In the genomic region with DNA sequence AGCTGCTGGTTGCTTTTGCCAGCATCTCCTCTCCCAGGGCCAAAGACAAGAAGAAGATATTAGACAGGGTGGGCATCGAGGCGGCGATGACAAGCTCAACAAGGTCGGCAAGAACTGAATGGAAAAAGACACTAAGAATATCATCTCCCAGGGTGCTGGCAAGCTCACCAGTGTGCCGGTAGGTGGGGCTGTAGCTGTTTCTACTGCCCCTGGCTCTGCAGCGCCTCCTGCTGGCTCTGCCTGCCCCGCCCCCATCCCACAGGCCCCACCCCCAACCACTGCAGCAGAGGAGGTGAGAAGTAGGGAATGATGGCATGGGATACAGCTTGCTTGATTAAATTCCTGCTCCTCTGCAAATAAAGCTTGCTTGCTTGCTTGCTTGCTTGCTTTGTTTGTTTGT, we compare ENCODE assay signal across 7 mouse cellular contexts. TPM values are rescaled to one million over a fixed set of nuclear protein-coding genes. Genes with fewer than 3 reads are reported as not detected.
A peak's percentile ranks its signal among the peaks of the same experiment; 100 is the strongest.
DNase-seq lines count a peak whose midpoint lies in the region; ATAC-seq and TF ChIP-seq lines count a peak whose summit lies in the region.

No protein-coding gene starts in this region.

- peaks cover 57% of the 10 kb centered on the region for H3K4me1 ChIP-seq in E14TG2a.4 (replicated peaks; ENCODE audit: low read depth, low read length)
- no peaks in the 10 kb centered on the region for H3K4me1 ChIP-seq in lung, postnatal 0 days (ENCODE audit: insufficient read depth, low read depth, low read length)

- no peak overlapping the region for H3K27ac ChIP-seq in layer of hippocampus, adult 2 months
- no peak overlapping the region for H3K27ac ChIP-seq in lung, postnatal 0 days (ENCODE audit: low read length)

- H3K36me3 ChIP-seq in E14TG2a.4 (ENCODE audit: insufficient read depth, low read length): no peaks in the 10 kb centered on the region
- no peaks in the 10 kb centered on the region for H3K36me3 ChIP-seq in lung, postnatal 0 days (ENCODE audit: insufficient read depth, low read length)

- intact Hi-C loops in gastrocnemius, postnatal 14 days (cut with DNase I; ENCODE audit: low total_unique reads): no loop called here

- H3K4me3 ChIP-seq in layer of hippocampus, adult 2 months: no peak overlapping the region
- no peak overlapping the region for H3K4me3 ChIP-seq in E14TG2a.4 (replicated peaks; ENCODE audit: low read length)
- H3K4me3 ChIP-seq in lung, postnatal 0 days (ENCODE audit: low read depth, low read length): no peak overlapping the region

- WGBS in lung, postnatal 0 days: 29% methylated on average over 7 of the region's 7 CpGs

- TF ChIP-seq CTCF in layer of hippocampus, adult 2 months (conservative IDR thresholded peaks at IDR 0.05): peak; percentile 92
- TF ChIP-seq CTCF in E14TG2a.4 (conservative IDR thresholded peaks at IDR 0.05; ENCODE audit: low read length): peak; percentile 69
- TF ChIP-seq CTCF in lung, postnatal 0 days (IDR thresholded peaks at IDR 0.05): peak; percentile 73

- no peak overlapping the region for H3K4me2 ChIP-seq in lung, postnatal 0 days (replicated peaks; ENCODE audit: low read depth, low read length)

- TF ChIP-seq EP300 in lung, postnatal 0 days (IDR thresholded peaks at IDR 0.05): no peak

- no peaks in the 10 kb centered on the region for H3K9me3 ChIP-seq in E14TG2a.4 (ENCODE audit: low read length)
- H3K9me3 ChIP-seq in lung, postnatal 0 days (ENCODE audit: low read length): no peaks in the 10 kb centered on the region

- no peak; the same call in 1 of the 2 replicates for ATAC-seq in lung, postnatal 0 days

- DNase-seq in layer of hippocampus, adult 2 months (ENCODE audit: low spot score in 2 of 2): peak in 1 of 2 experiments; percentile 54
- DNase-seq in layer of hippocampus, postnatal 36 days: no peak
- DNase-seq in adrenal gland, postnatal 10 days: peak; percentile 79
- DNase-seq in gastrocnemius, postnatal 14 days: peak; percentile 53
- peak; percentile 47 for DNase-seq in lung, postnatal 0 days (ENCODE audit: low spot score)
- DNase-seq in testis, postnatal 10 days (ENCODE audit: low spot score): peak; percentile 86

- no peak overlapping the region for H3K9ac ChIP-seq in lung, postnatal 0 days (replicated peaks; ENCODE audit: low read depth)

- H3K27me3 ChIP-seq in E14TG2a.4 (ENCODE audit: insufficient read depth, low read length): peaks cover 22% of the 10 kb centered on the region
- no peaks in the 10 kb centered on the region for H3K27me3 ChIP-seq in lung, postnatal 0 days (replicated peaks; ENCODE audit: insufficient read depth, low read length)

RNA-seq across cellular contexts. Expression of a gene that starts 3.4 kb away (rescaled TPM):
- 10 to 100 TPM in 1 of 2 experiments, 1 to 10 TPM in 1; 7.1 to 11.8 TPM for total RNA-seq in layer of hippocampus, adult 2 months (2021)
- total RNA-seq in layer of hippocampus, postnatal 36 days (2021): 10 to 100 TPM in 1 of 2 experiments, 1 to 10 TPM in 1; 9.3 to 10.1 TPM
- 10 to 100 TPM; 71.2 to 89.2 TPM for total RNA-seq in adrenal gland, postnatal 10 days (2021)
- total RNA-seq in gastrocnemius, postnatal 14 days (2021): 10 to 100 TPM; 31.9 to 32.5 TPM
- 50.9 and 53.9 TPM in 2 replicates for polyA plus RNA-seq in lung, postnatal 0 days (2015; fragmentation: Nextera tagmentation; extraction: Ambion mirVana)

RNA-seq across cellular contexts. Expression of a gene that starts 36.7 kb away (rescaled TPM):
- 100 to 1,000 TPM; 144 to 151 TPM for total RNA-seq in layer of hippocampus, adult 2 months (2021)
- 100 to 1,000 TPM; 150 to 152 TPM for total RNA-seq in layer of hippocampus, postnatal 36 days (2021)
- total RNA-seq in adrenal gland, postnatal 10 days (2021): 10 to 100 TPM; 75.1 to 75.6 TPM
- total RNA-seq in gastrocnemius, postnatal 14 days (2021): 10 to 100 TPM; 40.2 to 41.2 TPM
- polyA plus RNA-seq in lung, postnatal 0 days (2015; fragmentation: Nextera tagmentation; extraction: Ambion mirVana): 38.2 and 40.2 TPM in 2 replicates

RNA-seq across cellular contexts. Expression of a gene that starts 52.8 kb away (rescaled TPM):
- 1 to 10 TPM; 1.9 to 2.8 TPM for total RNA-seq in layer of hippocampus, adult 2 months (2021)
- total RNA-seq in layer of hippocampus, postnatal 36 days (2021): 1 to 10 TPM; 1.8 to 2.1 TPM
- 1 to 10 TPM; 3.2 to 4.5 TPM for total RNA-seq in adrenal gland, postnatal 10 days (2021)
- 1 to 10 TPM; 1.0 to 1.4 TPM for total RNA-seq in gastrocnemius, postnatal 14 days (2021)
- polyA plus RNA-seq in lung, postnatal 0 days (2015; fragmentation: Nextera tagmentation; extraction: Ambion mirVana): 6.3 and 6.5 TPM in 2 replicates

Comparison
In these comparisons a context has a peak if more than half of its experiments do, and no peak if none do; other contexts are left out.
1. DNase-seq: peak in adrenal gland, postnatal 10 days (single experiment), gastrocnemius, postnatal 14 days (single experiment), lung, postnatal 0 days (single experiment) and testis, postnatal 10 days (single experiment); none in layer of hippocampus, postnatal 36 days (0 of 2).
2. Peak in every context shown above with its lines, with median percentiles within 50 percentile points of each other: CTCF ChIP-seq.